Mouse (Mus musculus) spleen, postnatal 14 days (tissue): Measurements from ENCODE around the gene 6430548M08Rik.

Source experiments
- DNase-seq, 2 experiments: peaks; one replicate each; pipeline ENCODE4 v3.0.0; 2021 to 2022; ENCODE audit warnings: low spot score in 2 of 2

The 6430548M08Rik gene

GRCm38 (mm10) chr8:120109149-120109548 lies 4.8 kb upstream of the 6430548M08Rik start:
- no peak for DNase-seq

- DNase-seq, result no peak
Observed at GRCm38 (mm10) chr8:120110966-120111365, 3.0 kb upstream of the 6430548M08Rik start.

- DNase-seq, result no peak
Observed at GRCm38 (mm10) chr8:120111382-120111781, 2.6 kb upstream of the 6430548M08Rik start.

GRCm38 (mm10) chr8:120112535-120112934 lies 1.4 kb upstream of the 6430548M08Rik start:
- no peak for DNase-seq

GRCm38 (mm10) chr8:120113306-120113705 lies 646 bp upstream of the 6430548M08Rik start:
- DNase-seq, result no peak

GRCm38 (mm10) chr8:120114315-120114841 lies 426 bp downstream of the 6430548M08Rik start:
- DNase-seq, result no peak

- no peak for DNase-seq
Observed at GRCm38 (mm10) chr8:120116600-120116999, 2.6 kb downstream of the 6430548M08Rik start.

- no peak for DNase-seq
Observed at GRCm38 (mm10) chr8:120118162-120118561, 4.2 kb downstream of the 6430548M08Rik start.

GRCm38 (mm10) chr8:120118847-120119246 lies 4.9 kb downstream of the 6430548M08Rik start:
- DNase-seq, result no peak

- DNase-seq, result no peak
Observed at GRCm38 (mm10) chr8:120119429-120119828, 5.5 kb downstream of the 6430548M08Rik start.

- no peak for DNase-seq
Observed at GRCm38 (mm10) chr8:120119931-120120330, 6.0 kb downstream of the 6430548M08Rik start.

- no peak for DNase-seq
Observed at GRCm38 (mm10) chr8:120120951-120121350, 7.0 kb downstream of the 6430548M08Rik start.

- DNase-seq, result no peak
Observed at GRCm38 (mm10) chr8:120124261-120124660, 10.3 kb downstream of the 6430548M08Rik start.

GRCm38 (mm10) chr8:120124836-120125389 lies 11.0 kb downstream of the 6430548M08Rik start:
- DNase-seq, result no peak

GRCm38 (mm10) chr8:120126357-120127161 lies 12.6 kb downstream of the 6430548M08Rik start:
- DNase-seq, result no peak

- DNase-seq, result no peak
Observed at GRCm38 (mm10) chr8:120129547-120129946, 15.6 kb downstream of the 6430548M08Rik start.

GRCm38 (mm10) chr8:120131158-120131557 lies 17.2 kb downstream of the 6430548M08Rik start:
- no peak for DNase-seq

GRCm38 (mm10) chr8:120133169-120133568 lies 19.2 kb downstream of the 6430548M08Rik start:
- DNase-seq, result no peak

- DNase-seq, result no peak
Observed at GRCm38 (mm10) chr8:120135687-120136086, 21.7 kb downstream of the 6430548M08Rik start.

- DNase-seq, result no peak
Observed at GRCm38 (mm10) chr8:120136618-120137017, 22.7 kb downstream of the 6430548M08Rik start.

GRCm38 (mm10) chr8:120138958-120139357 lies 25.0 kb downstream of the 6430548M08Rik start:
- no peak for DNase-seq

- no peak for DNase-seq
Observed at GRCm38 (mm10) chr8:120140769-120141168, 26.8 kb downstream of the 6430548M08Rik start.
